Mouse (Mus musculus): ENCODE measurements around the gene Aplf. TPM values are rescaled to one million over a fixed set of nuclear protein-coding genes. Genes with fewer than 3 reads are reported as not detected.
"Not testable (repeated sequence)": the region's sequence is repeated elsewhere in the genome, so short reads cannot be mapped to it uniquely, and the experiment has no call there.

Aplf gene
- polyA plus RNA-seq, 1 experiment = 4.1 TPM

DNA sequence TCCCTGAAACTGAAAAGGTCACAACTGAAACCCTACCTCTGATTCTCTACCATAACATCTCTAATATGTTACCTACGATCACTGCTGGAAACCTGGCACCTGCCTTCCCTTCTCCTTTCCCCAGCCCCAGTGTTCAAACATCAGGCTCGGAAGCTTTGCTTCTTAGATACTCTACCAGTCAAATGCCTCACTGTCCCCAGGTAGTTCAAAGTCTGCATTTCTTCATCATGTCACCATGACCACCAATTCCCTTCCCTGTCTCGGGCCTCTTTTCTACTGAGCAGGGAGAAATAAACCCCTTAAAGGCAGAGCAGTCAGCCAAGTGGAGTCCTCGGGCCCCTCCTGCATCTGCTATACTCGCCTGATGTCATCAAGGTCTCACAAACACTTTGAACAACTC is 20.2 kb downstream of the Aplf start:
- H3K27me3 ChIP-seq (ENCODE audit: control insufficient read depth, insufficient read depth, insufficient read length) = no peaks in the 10 kb centered on the region
- TF ChIP-seq POLR2A (IDR thresholded peaks at IDR 0.05; ENCODE audit: insufficient read length, low read depth) (no peak), USF1 (IDR thresholded peaks at IDR 0.05; ENCODE audit: low read depth) (no peak), TCF12 (IDR thresholded peaks at IDR 0.05; ENCODE audit: insufficient read depth, poor library complexity, severe bottlenecking) (no peak), POLR2AphosphoS2 (IDR thresholded peaks at IDR 0.05; ENCODE audit: insufficient read length, low read depth) (no peak), SRF (IDR thresholded peaks at IDR 0.05; ENCODE audit: control insufficient read depth, insufficient read length, low read depth) (no peak), MYOD1 (IDR thresholded peaks at IDR 0.05; ENCODE audit: control insufficient read depth in 1 of 3, insufficient read length in 2 of 3, low read depth in 2 of 3) (no peak), MAX (IDR thresholded peaks at IDR 0.05; ENCODE audit: low read depth) (no peak), TCF3 (IDR thresholded peaks at IDR 0.05; ENCODE audit: insufficient read length, low read depth) (no peak), E2F4 (IDR thresholded peaks at IDR 0.05; ENCODE audit: insufficient read depth) (no peak), REST (IDR thresholded peaks at IDR 0.05; ENCODE audit: insufficient read depth, insufficient read length) (no peak), MYOG (IDR thresholded peaks at IDR 0.05; ENCODE audit: control insufficient read depth in 1 of 3, insufficient read depth in 1 of 3, insufficient read length in 2 of 3, low read depth in 2 of 3) (no peak), CEBPB (IDR thresholded peaks at IDR 0.05; ENCODE audit: insufficient read depth, poor library complexity, severe bottlenecking) (no peak)
- H3K4me3 ChIP-seq = no peak overlapping the region
- H3ac ChIP-seq (ENCODE audit: control insufficient read depth, insufficient read length) = no peak overlapping the region
- H3K79me2 ChIP-seq (ENCODE audit: control insufficient read depth, insufficient read depth) = no peaks in the 10 kb centered on the region
- H3K4me2 ChIP-seq (ENCODE audit: low read depth) = no peak overlapping the region
- H3K36me3 ChIP-seq (ENCODE audit: control insufficient read depth, insufficient read depth) = no peaks in the 10 kb centered on the region

GRCm38 (mm10) chr6:87638134-87638660 is 33.8 kb downstream of the Aplf start:
- Histone ChIP-seq H3K4me2 (ENCODE audit: low read depth) (no peak overlapping the region), H3K36me3 (ENCODE audit: control insufficient read depth, insufficient read depth) (no peaks in the 10 kb centered on the region), H3K4me3 (no peak overlapping the region), H3ac (ENCODE audit: control insufficient read depth, insufficient read length) (no peak overlapping the region), H3K79me2 (ENCODE audit: control insufficient read depth, insufficient read depth) (no peaks in the 10 kb centered on the region), H3K27me3 (ENCODE audit: control insufficient read depth, insufficient read depth, insufficient read length) (no peaks in the 10 kb centered on the region)
- TF ChIP-seq MAX (IDR thresholded peaks at IDR 0.05; ENCODE audit: low read depth) (no peak), MYOD1 (IDR thresholded peaks at IDR 0.05; ENCODE audit: control insufficient read depth in 1 of 3, insufficient read length in 2 of 3, low read depth in 2 of 3) (peak in 2 of 3 experiments; percentile 32 to 50)

- TF ChIP-seq MYOG (IDR thresholded peaks at IDR 0.05; ENCODE audit: control insufficient read depth in 1 of 3, insufficient read depth in 1 of 3, insufficient read length in 2 of 3, low read depth in 2 of 3) (peak in 2 of 3 experiments; percentile 6 to 38), MYOD1 (IDR thresholded peaks at IDR 0.05; ENCODE audit: control insufficient read depth in 1 of 3, insufficient read length in 2 of 3, low read depth in 2 of 3) (peak in 2 of 3 experiments; percentile 27 to 69), TCF12 (IDR thresholded peaks at IDR 0.05; ENCODE audit: insufficient read depth, poor library complexity, severe bottlenecking) (no peak)
- Histone ChIP-seq H3K27me3 (ENCODE audit: control insufficient read depth, insufficient read depth, insufficient read length) (no peaks in the 10 kb centered on the region), H3K36me3 (ENCODE audit: control insufficient read depth, insufficient read depth) (no peaks in the 10 kb centered on the region), H3K79me2 (ENCODE audit: control insufficient read depth, insufficient read depth) (no peaks in the 10 kb centered on the region), H3ac (ENCODE audit: control insufficient read depth, insufficient read length) (no peak overlapping the region), H3K4me2 (ENCODE audit: low read depth) (no peak overlapping the region), H3K4me3 (no peak overlapping the region)
These were observed 39.8 kb downstream of the Aplf start for GRCm38 (mm10) chr6:87632176-87632575.

DNA sequence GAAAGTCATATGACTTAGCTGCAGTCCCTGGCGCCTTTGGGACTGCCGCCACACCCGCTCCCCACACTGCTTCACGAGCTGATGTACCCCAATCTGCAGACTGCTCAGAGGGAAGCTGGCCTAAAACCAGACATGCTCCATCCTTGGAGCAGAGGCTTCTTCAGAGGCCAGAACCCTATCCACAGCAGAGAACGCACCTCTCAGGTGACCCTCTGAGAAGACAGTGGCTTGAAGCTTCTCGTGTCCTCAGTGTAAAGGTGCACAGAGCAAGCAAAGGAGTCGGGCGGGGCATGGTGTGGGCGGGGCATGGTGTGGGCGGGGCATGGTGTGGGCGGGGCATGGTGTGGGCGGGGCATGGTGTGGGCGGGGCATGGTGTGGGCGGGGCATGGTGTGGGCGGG is 43.1 kb downstream of the Aplf start:
- H3ac ChIP-seq (ENCODE audit: control insufficient read depth, insufficient read length); H3K4me2 ChIP-seq (ENCODE audit: low read depth); H3K79me2 ChIP-seq (ENCODE audit: control insufficient read depth, insufficient read depth); H3K27me3 ChIP-seq (ENCODE audit: control insufficient read depth, insufficient read depth, insufficient read length); H3K4me3 ChIP-seq; H3K36me3 ChIP-seq (ENCODE audit: control insufficient read depth, insufficient read depth): not testable (repeated sequence)

DNA sequence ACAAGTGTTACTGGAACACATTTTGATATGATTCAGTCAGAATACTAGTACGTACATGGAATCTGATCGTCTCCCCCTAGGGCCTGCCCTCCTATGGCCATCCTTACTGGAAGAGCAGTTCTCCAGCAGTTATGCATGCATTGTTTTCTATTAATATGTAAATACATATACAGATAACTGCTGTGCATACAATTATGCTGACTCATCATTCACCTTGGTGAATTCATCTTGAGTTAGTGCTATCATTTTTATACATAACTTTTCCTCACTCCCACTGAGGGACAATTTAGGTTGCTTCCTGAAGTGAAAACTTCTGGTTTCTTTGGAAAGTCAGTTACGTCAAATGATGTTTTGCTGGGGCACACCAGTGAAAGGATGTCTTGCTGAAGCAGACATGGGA is 48.8 kb downstream of the Aplf start:
- TF ChIP-seq REST (IDR thresholded peaks at IDR 0.05; ENCODE audit: insufficient read depth, insufficient read length) (no peak), POLR2A (IDR thresholded peaks at IDR 0.05; ENCODE audit: insufficient read length, low read depth) (no peak), MYOD1 (IDR thresholded peaks at IDR 0.05; ENCODE audit: control insufficient read depth in 1 of 3, insufficient read length in 2 of 3, low read depth in 2 of 3) (no peak), USF1 (IDR thresholded peaks at IDR 0.05; ENCODE audit: low read depth) (no peak), MYOG (IDR thresholded peaks at IDR 0.05; ENCODE audit: control insufficient read depth in 1 of 3, insufficient read depth in 1 of 3, insufficient read length in 2 of 3, low read depth in 2 of 3) (no peak), CEBPB (IDR thresholded peaks at IDR 0.05; ENCODE audit: insufficient read depth, poor library complexity, severe bottlenecking) (no peak)
- H3K27me3 ChIP-seq (ENCODE audit: control insufficient read depth, insufficient read depth, insufficient read length) = no peaks in the 10 kb centered on the region
- no peaks in the 10 kb centered on the region for H3K36me3 ChIP-seq (ENCODE audit: control insufficient read depth, insufficient read depth)
- no peaks in the 10 kb centered on the region for H3K79me2 ChIP-seq (ENCODE audit: control insufficient read depth, insufficient read depth)
- no peak overlapping the region for H3K4me2 ChIP-seq (ENCODE audit: low read depth)
- no peak overlapping the region for H3K4me3 ChIP-seq
- H3ac ChIP-seq (ENCODE audit: control insufficient read depth, insufficient read length) = no peak overlapping the region

DNA sequence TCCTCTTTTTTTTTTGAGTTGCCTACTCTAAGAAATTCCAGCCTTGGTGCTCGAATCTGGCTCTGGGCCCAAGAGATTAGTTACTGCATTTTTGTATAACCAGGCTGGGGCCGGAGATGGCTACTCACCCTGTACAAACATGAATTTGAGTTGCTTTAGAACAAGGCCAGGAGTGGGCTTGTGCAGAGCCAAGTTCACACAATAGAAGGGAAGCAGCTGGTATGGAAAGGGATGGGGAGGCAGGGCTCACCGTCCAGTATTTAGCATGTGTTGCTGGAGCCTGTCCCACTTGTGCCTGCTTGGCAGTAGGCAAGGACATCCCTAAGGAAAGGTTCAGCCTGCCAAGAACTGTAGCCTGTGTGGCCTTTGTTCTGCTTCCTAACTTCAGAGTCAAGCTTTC is 50.7 kb downstream of the Aplf start:
- H3K4me3 ChIP-seq = no peak overlapping the region
- no peaks in the 10 kb centered on the region for H3K27me3 ChIP-seq (ENCODE audit: control insufficient read depth, insufficient read depth, insufficient read length)
- TF ChIP-seq TCF12 (IDR thresholded peaks at IDR 0.05; ENCODE audit: insufficient read depth, poor library complexity, severe bottlenecking) = no peak
- TF ChIP-seq MYOD1 (IDR thresholded peaks at IDR 0.05; ENCODE audit: control insufficient read depth in 1 of 3, insufficient read length in 2 of 3, low read depth in 2 of 3) = peak in 1 of 3 experiments; percentile 18
- no peak for TF ChIP-seq TCF3 (IDR thresholded peaks at IDR 0.05; ENCODE audit: insufficient read length, low read depth)
- TF ChIP-seq MAX (IDR thresholded peaks at IDR 0.05; ENCODE audit: low read depth) = no peak
- no peak for TF ChIP-seq POLR2A (IDR thresholded peaks at IDR 0.05; ENCODE audit: insufficient read length, low read depth)
- TF ChIP-seq E2F4 (IDR thresholded peaks at IDR 0.05; ENCODE audit: insufficient read depth) = no peak
- TF ChIP-seq USF1 (IDR thresholded peaks at IDR 0.05; ENCODE audit: low read depth) = no peak
- no peak for TF ChIP-seq POLR2AphosphoS2 (IDR thresholded peaks at IDR 0.05; ENCODE audit: insufficient read length, low read depth)
- no peak for TF ChIP-seq CEBPB (IDR thresholded peaks at IDR 0.05; ENCODE audit: insufficient read depth, poor library complexity, severe bottlenecking)
- TF ChIP-seq MYOG (IDR thresholded peaks at IDR 0.05; ENCODE audit: control insufficient read depth in 1 of 3, insufficient read depth in 1 of 3, insufficient read length in 2 of 3, low read depth in 2 of 3) = peak in 1 of 3 experiments; percentile 14
- no peak for TF ChIP-seq REST (IDR thresholded peaks at IDR 0.05; ENCODE audit: insufficient read depth, insufficient read length)
- H3K4me2 ChIP-seq (ENCODE audit: low read depth) = no peak overlapping the region
- H3K79me2 ChIP-seq (ENCODE audit: control insufficient read depth, insufficient read depth) = no peaks in the 10 kb centered on the region
- no peaks in the 10 kb centered on the region for H3K36me3 ChIP-seq (ENCODE audit: control insufficient read depth, insufficient read depth)
- no peak overlapping the region for H3ac ChIP-seq (ENCODE audit: control insufficient read depth, insufficient read length)

Data from myocyte (in vitro differentiated cells).